Mouse (Mus musculus) limb, embryonic 12.5 days (tissue): ENCODE measurements around the gene Ncs1. TPM values are rescaled to one million over a fixed set of nuclear protein-coding genes. Genes with fewer than 3 reads are reported as not detected.
A peak's percentile ranks its signal among the peaks of the same experiment; 100 is the strongest.

Experiments
- ATAC-seq: fragments of 200-750 bp; cut with Nextera tagmentation; 2 replicates; pipeline ENCODE4 v1.8.0; 2017; ENCODE audit warnings: low read depth, moderate TSS enrichment; ENCODE audit not compliant: insufficient number of reproducible peaks, insufficient read depth, low FRiP score, low TSS enrichment
- H3K27ac ChIP-seq: fragments of 300-500 bp; sonication (generic); 2 replicates; pipeline ENCODE4 v1.5.1; 2016; ENCODE audit warnings: mild to moderate bottlenecking, moderate library complexity
- H3K27me3 ChIP-seq: fragments of 300-500 bp; sonication (generic); 2 replicates; pipeline ENCODE4 v1.6.1; 2016; ENCODE audit warnings: mild to moderate bottlenecking, moderate library complexity
- H3K36me3 ChIP-seq: fragments of 300-500 bp; sonication (generic); 2 replicates; pipeline ENCODE4 v1.6.1; 2016; ENCODE audit warnings: mild to moderate bottlenecking, moderate library complexity
- H3K4me1 ChIP-seq: fragments of 300-500 bp; sonication (generic); replicated peaks from 2 replicates; pipeline ENCODE4 v1.6.1; 2016
- H3K4me2 ChIP-seq: fragments of 300-500 bp; sonication (generic); 2 replicates; pipeline ENCODE4 v1.6.1; 2016; ENCODE audit warnings: mild to moderate bottlenecking, moderate library complexity
- H3K4me3 ChIP-seq: fragments of 300-500 bp; sonication (generic); replicated peaks from 2 replicates; pipeline ENCODE4 v1.5.1; 2016; ENCODE audit warnings: mild to moderate bottlenecking
- H3K9ac ChIP-seq: fragments of 300-500 bp; sonication (generic); replicated peaks from 2 replicates; pipeline ENCODE4 v1.6.1; 2016; ENCODE audit warnings: mild to moderate bottlenecking, moderate library complexity
- H3K9me3 ChIP-seq: fragments of 300-500 bp; sonication (generic); 2 replicates; pipeline ENCODE4 v1.6.1; 2016; ENCODE audit warnings: mild to moderate bottlenecking, moderate library complexity
- WGBS: fragments of 180-500 bp; shearing (Covaris S2); methylation state at CpG from one replicate; pipeline ENCODE4 v1.1.7; 2016; 5-methylcytosine and 5-hydroxymethylcytosine counted together
- polyA plus RNA-seq: library from polyadenylated mRNA; unstranded; fragments of >200 nt; fragmentation: Nextera tagmentation; extraction: Ambion mirVana; gene quantifications from 2 replicates; pipeline ENCODE4 v1.2.1, GENCODE M21; 2016

Ncs1 gene
- polyA plus RNA-seq, 1 experiment from 2014 or later = 53.6 TPM

- peak overlapping the region; percentile 91; the same call in 1 of the 2 replicates for H3K4me2 ChIP-seq
- no peak overlapping the region for H3K27ac ChIP-seq
- no peak overlapping the region for H3K4me3 ChIP-seq
- H3K36me3 ChIP-seq = peaks cover 12% of the 10 kb centered on the region
- H3K4me1 ChIP-seq = peaks cover 39% of the 10 kb centered on the region
- peaks cover 11% of the 10 kb centered on the region for H3K27me3 ChIP-seq
- peak overlapping the region; percentile 95 for H3K9ac ChIP-seq
- WGBS = 73% methylated on average over 8 of the region's 8 CpGs
- H3K9me3 ChIP-seq = no peaks in the 10 kb centered on the region
- ATAC-seq = no peak
These were observed 1.4 kb upstream of the Ncs1 start for GRCm38 (mm10) chr2:31244216-31244615.

DNA sequence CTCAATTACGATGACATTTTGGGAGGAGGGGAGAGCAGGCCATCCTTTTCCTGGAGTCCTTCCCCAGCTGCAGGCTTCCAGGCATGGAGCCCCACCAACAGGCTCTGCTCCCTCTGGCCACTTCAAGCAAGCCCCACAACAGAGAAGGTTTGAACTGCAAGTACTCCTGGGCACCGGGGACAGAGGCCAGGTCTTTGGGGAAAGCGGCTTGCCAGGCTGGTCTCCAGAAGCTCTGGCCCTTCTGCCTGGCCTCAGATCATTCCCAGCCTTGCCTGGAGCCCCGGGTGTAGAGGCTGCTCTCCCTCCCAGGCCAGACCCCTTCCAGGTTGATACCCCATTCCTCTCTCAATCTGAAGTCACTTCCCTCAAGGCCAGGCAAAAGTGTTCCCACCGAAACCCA, 572 bp upstream of the Ncs1 start:
- ATAC-seq = no peak
- H3K9me3 ChIP-seq = no peaks in the 10 kb centered on the region
- peak overlapping the region; percentile 85 for H3K27ac ChIP-seq
- H3K27me3 ChIP-seq = peaks cover 11% of the 10 kb centered on the region
- H3K4me3 ChIP-seq = peak overlapping the region; percentile 91
- WGBS = 16% methylated on average over 5 of the region's 5 CpGs
- H3K4me2 ChIP-seq = peak overlapping the region; percentile 91
- peak overlapping the region; percentile 95 for H3K9ac ChIP-seq
- H3K4me1 ChIP-seq = peaks cover 39% of the 10 kb centered on the region
- H3K36me3 ChIP-seq = peaks cover 14% of the 10 kb centered on the region

DNA sequence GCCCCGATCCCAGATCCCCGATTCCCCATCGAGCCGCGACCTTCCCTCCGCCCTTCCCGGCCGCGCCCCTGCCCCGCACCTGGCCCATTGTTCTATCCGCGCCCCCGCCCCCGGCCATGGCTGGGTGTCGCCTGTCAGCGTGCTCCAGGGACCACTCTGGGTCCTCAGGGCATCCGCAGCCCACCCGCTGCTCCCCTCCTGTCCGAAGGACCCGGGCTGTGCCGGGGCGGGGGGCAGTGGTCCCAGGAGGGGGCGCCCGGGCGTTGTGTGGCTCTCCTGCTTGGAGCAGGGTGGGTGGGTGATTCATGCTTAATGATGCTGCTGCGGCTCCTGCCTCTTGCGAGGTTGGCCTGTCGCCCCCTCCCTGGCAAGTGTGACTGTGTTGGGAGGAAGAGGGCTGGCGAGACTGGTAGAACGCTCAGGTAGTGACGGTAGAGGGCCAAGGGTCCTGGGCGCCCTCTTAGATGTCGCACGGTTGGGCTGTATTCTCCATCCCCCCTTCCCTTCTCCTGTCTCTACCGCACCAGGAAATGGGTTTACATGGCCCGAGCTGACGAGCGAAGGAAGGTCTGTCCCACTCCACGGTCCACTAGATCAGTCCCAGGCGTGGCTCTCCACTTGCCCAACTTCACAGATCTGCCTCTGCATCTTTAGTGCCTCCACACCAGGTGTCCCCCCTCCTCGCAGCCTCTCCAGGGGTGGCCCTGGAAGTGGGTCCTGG, 788 bp downstream of the Ncs1 start:
- Histone ChIP-seq H3K4me2 (peak overlapping the region; percentile 91), H3K4me3 (peak overlapping the region; percentile 91), H3K36me3 (peaks cover 14% of the 10 kb centered on the region), H3K27me3 (peaks cover 11% of the 10 kb centered on the region), H3K4me1 (peaks cover 38% of the 10 kb centered on the region), H3K9me3 (no peaks in the 10 kb centered on the region), H3K9ac (peak overlapping the region; percentile 95), H3K27ac (peak overlapping the region; percentile 85)
- WGBS = 1% methylated on average over 41 of the region's 41 CpGs
- ATAC-seq = peak; percentile 24; the same call in 1 of the 2 replicates

DNA sequence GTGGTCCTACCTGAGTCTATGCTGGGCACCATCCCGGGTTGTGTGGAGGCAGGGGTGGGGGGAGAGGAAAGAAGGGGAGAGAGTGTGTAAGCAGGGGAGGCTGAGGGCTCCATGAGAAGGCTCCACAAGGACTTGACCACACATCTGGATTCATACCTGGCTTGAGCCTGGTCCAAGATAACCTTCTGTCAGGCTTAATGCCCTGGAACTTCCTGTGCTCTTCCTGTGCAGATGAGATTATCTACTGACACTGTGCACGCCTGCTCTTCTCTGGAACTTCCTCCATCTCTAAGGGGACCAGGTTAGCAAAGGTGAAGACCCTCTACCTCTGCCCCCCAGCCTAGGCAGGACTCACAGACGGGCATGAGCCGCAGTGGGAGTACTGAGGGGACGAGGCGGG, 3.2 kb downstream of the Ncs1 start:
- ATAC-seq = no peak

GRCm38 (mm10) chr2:31252167-31252566, 6.5 kb downstream of the Ncs1 start:
- Histone ChIP-seq H3K27ac (no peak overlapping the region), H3K4me2 (no peak overlapping the region), H3K9me3 (no peaks in the 10 kb centered on the region), H3K4me1 (peaks cover 42% of the 10 kb centered on the region), H3K9ac (no peak overlapping the region), H3K4me3 (no peak overlapping the region), H3K27me3 (no peaks in the 10 kb centered on the region), H3K36me3 (peaks cover 14% of the 10 kb centered on the region)
- ATAC-seq = no peak
- WGBS = 95% methylated on average over 4 of the region's 4 CpGs

More for the DNA sequence above, 3.2 kb downstream of the Ncs1 start:
- no peaks in the 10 kb centered on the region for H3K9me3 ChIP-seq
- H3K36me3 ChIP-seq = peaks cover 14% of the 10 kb centered on the region
- H3K9ac ChIP-seq = no peak overlapping the region
- no peak overlapping the region for H3K4me3 ChIP-seq
- H3K4me2 ChIP-seq = no peak overlapping the region
- no peaks in the 10 kb centered on the region for H3K27me3 ChIP-seq
- H3K4me1 ChIP-seq = peaks cover 30% of the 10 kb centered on the region
- no peak overlapping the region for H3K27ac ChIP-seq
- WGBS = 85% methylated on average over 6 of the region's 6 CpGs

- H3K27ac ChIP-seq = no peak overlapping the region
- 87% methylated on average over 3 of the region's 3 CpGs for WGBS
- no peaks in the 10 kb centered on the region for H3K9me3 ChIP-seq
- no peak overlapping the region for H3K4me2 ChIP-seq
- no peak overlapping the region for H3K4me3 ChIP-seq
- ATAC-seq = no peak
- no peak overlapping the region for H3K9ac ChIP-seq
- H3K27me3 ChIP-seq = no peaks in the 10 kb centered on the region
- H3K4me1 ChIP-seq = peaks cover 45% of the 10 kb centered on the region
- H3K36me3 ChIP-seq = peaks cover 8% of the 10 kb centered on the region
These were observed 7.8 kb downstream of the Ncs1 start for GRCm38 (mm10) chr2:31253463-31253862.

- Histone ChIP-seq H3K4me1 (peaks cover 58% of the 10 kb centered on the region), H3K27me3 (no peaks in the 10 kb centered on the region), H3K36me3 (no peaks in the 10 kb centered on the region; the same call in 1 of the 2 replicates), H3K27ac (0 out of 2 replicates have a peak overlapping the region, but pooled peaks have one; percentile 73), H3K4me2 (no peak overlapping the region), H3K4me3 (no peak overlapping the region), H3K9me3 (no peaks in the 10 kb centered on the region), H3K9ac (no peak overlapping the region)
- no peak for ATAC-seq
- 90% methylated on average over 3 of the region's 3 CpGs for WGBS
These were observed 9.2 kb downstream of the Ncs1 start for GRCm38 (mm10) chr2:31254806-31255205.

GRCm38 (mm10) chr2:31255952-31256938, 10.6 kb downstream of the Ncs1 start:
- 17% methylated on average over 21 of the region's 21 CpGs for WGBS
- Histone ChIP-seq H3K4me2 (peak overlapping the region; percentile 35), H3K27ac (peak overlapping the region; percentile 73), H3K9ac (peak overlapping the region; percentile 19; the same call in 1 of the 2 replicates), H3K27me3 (no peaks in the 10 kb centered on the region), H3K9me3 (no peaks in the 10 kb centered on the region), H3K36me3 (no peaks in the 10 kb centered on the region; the same call in 1 of the 2 replicates), H3K4me1 (peaks cover 59% of the 10 kb centered on the region), H3K4me3 (no peak overlapping the region)
- ATAC-seq = no peak; the same call in 1 of the 2 replicates

GRCm38 (mm10) chr2:31257096-31257495, 11.5 kb downstream of the Ncs1 start:
- H3K9me3 ChIP-seq = no peaks in the 10 kb centered on the region
- no peak for ATAC-seq
- H3K9ac ChIP-seq = no peak overlapping the region; the same call in 1 of the 2 replicates
- WGBS = 73% methylated on average over 6 of the region's 6 CpGs
- no peak overlapping the region for H3K4me2 ChIP-seq
- 0 out of 2 replicates have a peak overlapping the region, but pooled peaks have one; percentile 73 for H3K27ac ChIP-seq
- no peaks in the 10 kb centered on the region for H3K27me3 ChIP-seq
- H3K4me3 ChIP-seq = no peak overlapping the region
- H3K4me1 ChIP-seq = peaks cover 59% of the 10 kb centered on the region
- H3K36me3 ChIP-seq = no peaks in the 10 kb centered on the region

GRCm38 (mm10) chr2:31258609-31259366, 13.2 kb downstream of the Ncs1 start:
- Histone ChIP-seq H3K27me3 (no peaks in the 10 kb centered on the region), H3K9ac (peak overlapping the region; percentile 45), H3K9me3 (no peaks in the 10 kb centered on the region), H3K36me3 (no peaks in the 10 kb centered on the region), H3K27ac (0 out of 2 replicates have a peak overlapping the region, but pooled peaks have one; percentile 1), H3K4me2 (peak overlapping the region; percentile 75), H3K4me3 (peak overlapping the region; percentile 42), H3K4me1 (peaks cover 73% of the 10 kb centered on the region)
- peak; percentile 56; the same call in 1 of the 2 replicates for ATAC-seq
- 13% methylated on average over 22 of the region's 22 CpGs for WGBS
